8 mouse cellular contexts compared by ENCODE assay signal in genomic region chr16:92443644-92444113, GRCm38 (mm10). TPM values are rescaled to one million over a fixed set of nuclear protein-coding genes. Genes with fewer than 3 reads are reported as not detected.
DNase-seq lines count a peak whose midpoint lies in the region; ATAC-seq and TF ChIP-seq lines count a peak whose summit lies in the region.

No protein-coding gene starts in this region.

- H3K27me3 ChIP-seq in neural tube, embryonic 13.5 days, result no peaks in the 10 kb centered on the region
- H3K27me3 ChIP-seq in heart, adult 2 months (ENCODE audit: control insufficient read depth, insufficient read depth, low read length), result no peaks in the 10 kb centered on the region
- no peaks in the 10 kb centered on the region for H3K27me3 ChIP-seq in kidney, embryonic 15.5 days

- H3K79me2 ChIP-seq in heart, adult 2 months (replicated peaks; ENCODE audit: control insufficient read depth, insufficient read depth, low read length), result no peaks in the 10 kb centered on the region

- H3K4me2 ChIP-seq in neural tube, embryonic 13.5 days, result no peak overlapping the region
- H3K4me2 ChIP-seq in kidney, embryonic 15.5 days, result no peak overlapping the region

- no peak overlapping the region for H3K27ac ChIP-seq in neural tube, embryonic 13.5 days (replicated peaks)
- peak overlapping the region; percentile 68 for H3K27ac ChIP-seq in heart, adult 2 months
- peak overlapping the region; percentile 57; the same call in 1 of the 2 replicates for H3K27ac ChIP-seq in kidney, embryonic 15.5 days
- no peak overlapping the region for H3K27ac ChIP-seq in left cerebral cortex, adult 2 months

- H3K9ac ChIP-seq in neural tube, embryonic 13.5 days, result 0 out of 2 replicates have a peak overlapping the region, but pooled peaks have one; percentile 22
- no peak overlapping the region for H3K9ac ChIP-seq in heart, adult 2 months (ENCODE audit: low read depth, low read length)
- no peak overlapping the region for H3K9ac ChIP-seq in kidney, embryonic 15.5 days

- WGBS in neural tube, embryonic 13.5 days, result 77% methylated on average over 13 of the region's 13 CpGs
- 8% methylated on average over 13 of the region's 13 CpGs for WGBS in heart, adult 2 months
- 42% methylated on average over 13 of the region's 13 CpGs for WGBS in kidney, embryonic 15.5 days

- peak; percentile 94 for TF ChIP-seq EP300 in heart, adult 2 months (IDR thresholded peaks at IDR 0.05; ENCODE audit: insufficient read depth, low read depth, low read length)

- H3K9me3 ChIP-seq in neural tube, embryonic 13.5 days, result no peaks in the 10 kb centered on the region
- no peaks in the 10 kb centered on the region for H3K9me3 ChIP-seq in kidney, embryonic 15.5 days (replicated peaks)

- H3K4me3 ChIP-seq in neural tube, embryonic 13.5 days, result no peak overlapping the region
- H3K4me3 ChIP-seq in heart, adult 2 months, result no peak overlapping the region
- no peak overlapping the region for H3K4me3 ChIP-seq in kidney, embryonic 15.5 days (replicated peaks)
- no peak overlapping the region for H3K4me3 ChIP-seq in left cerebral cortex, adult 2 months

- no peak for ATAC-seq in neural tube, embryonic 13.5 days (ENCODE audit: low read depth)
- peak; percentile 24; the same call in 1 of the 2 replicates for ATAC-seq in kidney, embryonic 15.5 days (replicated peaks; ENCODE audit: low FRiP score)

- peaks cover 38% of the 10 kb centered on the region for H3K4me1 ChIP-seq in neural tube, embryonic 13.5 days (replicated peaks)
- H3K4me1 ChIP-seq in heart, adult 2 months (ENCODE audit: control insufficient read depth, insufficient read depth, low read length), result peaks cover 16% of the 10 kb centered on the region
- peaks cover 29% of the 10 kb centered on the region for H3K4me1 ChIP-seq in kidney, embryonic 15.5 days

- H3K36me3 ChIP-seq in neural tube, embryonic 13.5 days, result no peaks in the 10 kb centered on the region
- no peaks in the 10 kb centered on the region for H3K36me3 ChIP-seq in heart, adult 2 months (ENCODE audit: control insufficient read depth, insufficient read depth, low read length)
- H3K36me3 ChIP-seq in kidney, embryonic 15.5 days, result no peaks in the 10 kb centered on the region

- TF ChIP-seq POLR2A in heart, adult 2 months (IDR thresholded peaks at IDR 0.05; ENCODE audit: insufficient read depth, low read depth, low read length), result no peak

- peak; percentile 34 for TF ChIP-seq CTCF in heart, adult 2 months (IDR thresholded peaks at IDR 0.05)
- no peak for TF ChIP-seq CTCF in left cerebral cortex, adult 2 months (IDR thresholded peaks at IDR 0.05)

- intact Hi-C loops in heart, adult 2 months (cut with DNase I), result loop anchor here (2.0 kb wide), 1 partner anchor 45 kb away; no protein-coding TSS in a partner anchor
- intact Hi-C loops in left cerebral cortex, adult 2 months (cut with DNase I), result loop anchor here (5.0 kb wide), 1 partner anchor 46 kb away; no protein-coding TSS in a partner anchor

- no peak for DNase-seq in neural tube, embryonic 10.5 days (ENCODE audit: extremely low spot score, low spot score)
- peak; percentile 68 to 82 for DNase-seq in heart, adult 2 months
- DNase-seq in lung, postnatal 10 days, result peak; percentile 81
- DNase-seq in right cerebral cortex, postnatal 25 days, result no peak
- DNase-seq in left cerebral cortex, adult 2 months (ENCODE audit: extremely low spot score in 1 of 2, low spot score in 2 of 2), result no peak
- no peak for DNase-seq in testis, postnatal 14 days (ENCODE audit: low spot score)

RNA-seq across cellular contexts. Expression of gene Rcan1, which starts 27.0 kb away (rescaled TPM):
- 51.7 and 60.2 TPM in 2 replicates for polyA plus RNA-seq in neural tube, embryonic 13.5 days (2015; fragmentation: Nextera tagmentation; extraction: Ambion mirVana)
- total RNA-seq in heart, adult 2 months (2021), result 100 to 1,000 TPM in 1 of 2 experiments, 10 to 100 TPM in 1; 63.0 to 112 TPM
- 40.7 and 61.8 TPM in 2 replicates for polyA plus RNA-seq in heart, adult 2 months (2012; rRNA removed)
- polyA plus RNA-seq in kidney, embryonic 15.5 days (2015; fragmentation: Nextera tagmentation; extraction: Ambion mirVana), result 26.5 and 27.0 TPM in 2 replicates
- total RNA-seq in left cerebral cortex, adult 2 months (2021), result 10 to 100 TPM; 57.0 to 63.6 TPM

RNA-seq across cellular contexts. Expression of gene Clic6, which starts 41.9 kb away (rescaled TPM):
- polyA plus RNA-seq in neural tube, embryonic 13.5 days (2015; fragmentation: Nextera tagmentation; extraction: Ambion mirVana), result 0.54 and 2.1 TPM in 2 replicates
- under 1 TPM; 0.07 to 0.18 TPM for total RNA-seq in heart, adult 2 months (2021)
- 0.09 and 0.92 TPM in 2 replicates for polyA plus RNA-seq in heart, adult 2 months (2012; rRNA removed)
- polyA plus RNA-seq in kidney, embryonic 15.5 days (2015; fragmentation: Nextera tagmentation; extraction: Ambion mirVana), result 7.5 and 8.0 TPM in 2 replicates
- 1 to 10 TPM; 1.7 to 2.6 TPM for total RNA-seq in left cerebral cortex, adult 2 months (2021)

Comparison
In these comparisons a context has a peak if more than half of its experiments do, and no peak if none do; other contexts are left out.
1. H3K27ac ChIP-seq: peak in heart, adult 2 months (single experiment) and kidney, embryonic 15.5 days (single experiment); none in neural tube, embryonic 13.5 days (single experiment) and left cerebral cortex, adult 2 months (single experiment).
2. DNase-seq: peak in heart, adult 2 months (2 of 2) and lung, postnatal 10 days (single experiment); none in neural tube, embryonic 10.5 days (single experiment), right cerebral cortex, postnatal 25 days (single experiment), left cerebral cortex, adult 2 months (0 of 2) and testis, postnatal 14 days (single experiment).